Mouse (Mus musculus): ENCODE measurements around the gene Sp110. TPM values are rescaled to one million over a fixed set of nuclear protein-coding genes. Genes with fewer than 3 reads are reported as not detected.
"Not testable (repeated sequence)": the region's sequence is repeated elsewhere in the genome, so short reads cannot be mapped to it uniquely, and the experiment has no call there.

Sp110 gene
- total and polyA plus RNA-seq, 2 experiments from 2014 or later: 0.68 to 1.0 TPM

- not testable (repeated sequence) for H3K27ac ChIP-seq; H3K4me1 ChIP-seq (ENCODE audit: insufficient read depth, low read length); H3K4me2 ChIP-seq (ENCODE audit: low read depth, low read length); H3K27me3 ChIP-seq (ENCODE audit: insufficient read depth, low read length); H3K9me3 ChIP-seq (ENCODE audit: low read length); H3K4me3 ChIP-seq (ENCODE audit: low read length); ATAC-seq; H3K9ac ChIP-seq (replicated peaks; ENCODE audit: low read length); DNase-seq (ENCODE audit: low spot score); H3K36me3 ChIP-seq (ENCODE audit: insufficient read depth, low read length)
- 66% methylated on average over 4 of the region's 4 CpGs for WGBS
Measured at GRCm38 (mm10) chr1:85600794-85601193, 2.2 kb upstream of the Sp110 start.

GRCm38 (mm10) chr1:85600078-85600477 is 1.5 kb upstream of the Sp110 start, which contains the start of gene Sp140:
Sp140 (plus strand) TSS chr1:85600378.
- H3K4me1 ChIP-seq (ENCODE audit: insufficient read depth, low read length); H3K9ac ChIP-seq (replicated peaks; ENCODE audit: low read length); H3K4me2 ChIP-seq (ENCODE audit: low read depth, low read length); H3K4me3 ChIP-seq (ENCODE audit: low read length); DNase-seq (ENCODE audit: low spot score); H3K27ac ChIP-seq; ATAC-seq; H3K36me3 ChIP-seq (ENCODE audit: insufficient read depth, low read length); H3K9me3 ChIP-seq (ENCODE audit: low read length); H3K27me3 ChIP-seq (ENCODE audit: insufficient read depth, low read length): not testable (repeated sequence)
- WGBS: no CpG with 5 or more reads among the region's 5 CpGs

- not testable (repeated sequence) for DNase-seq (ENCODE audit: low spot score); H3K36me3 ChIP-seq (ENCODE audit: insufficient read depth, low read length); H3K9ac ChIP-seq (replicated peaks; ENCODE audit: low read length); ATAC-seq; H3K4me1 ChIP-seq (ENCODE audit: insufficient read depth, low read length); H3K27me3 ChIP-seq (ENCODE audit: insufficient read depth, low read length); H3K4me2 ChIP-seq (ENCODE audit: low read depth, low read length); H3K9me3 ChIP-seq (ENCODE audit: low read length); H3K4me3 ChIP-seq (ENCODE audit: low read length); H3K27ac ChIP-seq
- WGBS: 83% methylated on average over 8 of the region's 8 CpGs
Measured at GRCm38 (mm10) chr1:85592526-85592925, 6.1 kb downstream of the Sp110 start.

GRCm38 (mm10) chr1:85588697-85589096 is 9.9 kb downstream of the Sp110 start:
- not testable (repeated sequence) for H3K4me3 ChIP-seq (ENCODE audit: low read length); H3K4me2 ChIP-seq (ENCODE audit: low read depth, low read length); H3K9me3 ChIP-seq (ENCODE audit: low read length); H3K36me3 ChIP-seq (ENCODE audit: insufficient read depth, low read length); H3K27ac ChIP-seq; H3K9ac ChIP-seq (replicated peaks; ENCODE audit: low read length); H3K4me1 ChIP-seq (ENCODE audit: insufficient read depth, low read length); DNase-seq (ENCODE audit: low spot score); H3K27me3 ChIP-seq (ENCODE audit: insufficient read depth, low read length); ATAC-seq
- 91% methylated on average over 1 of the region's 2 CpGs for WGBS

GRCm38 (mm10) chr1:85581518-85581917 is 17.1 kb downstream of the Sp110 start:
- WGBS: 24% methylated on average over 5 of the region's 5 CpGs
- H3K9ac ChIP-seq (replicated peaks; ENCODE audit: low read length); H3K27ac ChIP-seq; H3K4me2 ChIP-seq (ENCODE audit: low read depth, low read length); ATAC-seq; H3K4me3 ChIP-seq (ENCODE audit: low read length); H3K36me3 ChIP-seq (ENCODE audit: insufficient read depth, low read length); H3K4me1 ChIP-seq (ENCODE audit: insufficient read depth, low read length); DNase-seq (ENCODE audit: low spot score); H3K27me3 ChIP-seq (ENCODE audit: insufficient read depth, low read length); H3K9me3 ChIP-seq (ENCODE audit: low read length): not testable (repeated sequence)
- peak; percentile 41; the same call in 1 of the 2 replicates for TF ChIP-seq CTCF (IDR thresholded peaks at IDR 0.05; ENCODE audit: low read depth)

GRCm38 (mm10) chr1:85580578-85580977 is 18.0 kb downstream of the Sp110 start:
- DNase-seq (ENCODE audit: low spot score); H3K4me3 ChIP-seq (ENCODE audit: low read length); H3K9me3 ChIP-seq (ENCODE audit: low read length); H3K9ac ChIP-seq (replicated peaks; ENCODE audit: low read length); H3K4me1 ChIP-seq (ENCODE audit: insufficient read depth, low read length); H3K27me3 ChIP-seq (ENCODE audit: insufficient read depth, low read length); H3K27ac ChIP-seq; H3K36me3 ChIP-seq (ENCODE audit: insufficient read depth, low read length); H3K4me2 ChIP-seq (ENCODE audit: low read depth, low read length): not testable (repeated sequence)
- peak; percentile 29; the same call in 1 of the 2 replicates for ATAC-seq
- 80% methylated on average over 3 of the region's 3 CpGs for WGBS

- not testable (repeated sequence) for H3K9ac ChIP-seq (replicated peaks; ENCODE audit: low read length); H3K4me2 ChIP-seq (ENCODE audit: low read depth, low read length); H3K9me3 ChIP-seq (ENCODE audit: low read length); H3K27me3 ChIP-seq (ENCODE audit: insufficient read depth, low read length); H3K36me3 ChIP-seq (ENCODE audit: insufficient read depth, low read length); H3K4me1 ChIP-seq (ENCODE audit: insufficient read depth, low read length); H3K4me3 ChIP-seq (ENCODE audit: low read length); H3K27ac ChIP-seq; DNase-seq (ENCODE audit: low spot score)
- 79% methylated on average over 2 of the region's 4 CpGs for WGBS
- peak; percentile 62 for ATAC-seq
Measured at GRCm38 (mm10) chr1:85580148-85580534, 18.5 kb downstream of the Sp110 start.

- not testable (repeated sequence) for ATAC-seq; DNase-seq (ENCODE audit: low spot score)
Measured at GRCm38 (mm10) chr1:85579199-85580147, 19.1 kb downstream of the Sp110 start.

GRCm38 (mm10) chr1:85578372-85579010 is 20.1 kb downstream of the Sp110 start:
- not testable (repeated sequence) for H3K36me3 ChIP-seq (ENCODE audit: insufficient read depth, low read length); H3K9me3 ChIP-seq (ENCODE audit: low read length); H3K4me3 ChIP-seq (ENCODE audit: low read length); H3K4me1 ChIP-seq (ENCODE audit: insufficient read depth, low read length); H3K27ac ChIP-seq; ATAC-seq; H3K9ac ChIP-seq (replicated peaks; ENCODE audit: low read length); H3K27me3 ChIP-seq (ENCODE audit: insufficient read depth, low read length); DNase-seq (ENCODE audit: low spot score); H3K4me2 ChIP-seq (ENCODE audit: low read depth, low read length)
- 55% methylated on average over 2 of the region's 3 CpGs for WGBS

More at GRCm38 (mm10) chr1:85579199-85580147, 19.1 kb downstream of the Sp110 start:
- not testable (repeated sequence) for H3K9me3 ChIP-seq (ENCODE audit: low read length); H3K27ac ChIP-seq; H3K4me1 ChIP-seq (ENCODE audit: insufficient read depth, low read length); H3K27me3 ChIP-seq (ENCODE audit: insufficient read depth, low read length); H3K9ac ChIP-seq (replicated peaks; ENCODE audit: low read length); H3K36me3 ChIP-seq (ENCODE audit: insufficient read depth, low read length); H3K4me2 ChIP-seq (ENCODE audit: low read depth, low read length); H3K4me3 ChIP-seq (ENCODE audit: low read length)
- 67% methylated on average over 6 of the region's 7 CpGs for WGBS
